Mouse (Mus musculus) left cerebral cortex, adult 8-10 months (tissue): ENCODE measurements around the gene Nrf1. TPM values are rescaled to one million over a fixed set of nuclear protein-coding genes. Genes with fewer than 3 reads are reported as not detected.

Source experiments
- DNase-seq, 2 experiments: peaks; one replicate each; pipeline ENCODE4 v3.0.0; 2022; ENCODE audit warnings: low spot score in 2 of 2
- total RNA-seq, 4 experiments: library from RNA; stranded (reverse); gene quantifications; 2 replicates each; pipeline ENCODE4 v1.2.4; 2022

Gene Nrf1
- 10 to 100 TPM; 20.4 to 25.0 (median 22.4) TPM for total RNA-seq

GRCm38 (mm10) chr6:30047271-30048162 lies at the start of gene Nrf1:
Gene Nrf1, plus strand, starts transcription at chr6:30047988.
- peak; percentile 77 to 89 for DNase-seq

DNA sequence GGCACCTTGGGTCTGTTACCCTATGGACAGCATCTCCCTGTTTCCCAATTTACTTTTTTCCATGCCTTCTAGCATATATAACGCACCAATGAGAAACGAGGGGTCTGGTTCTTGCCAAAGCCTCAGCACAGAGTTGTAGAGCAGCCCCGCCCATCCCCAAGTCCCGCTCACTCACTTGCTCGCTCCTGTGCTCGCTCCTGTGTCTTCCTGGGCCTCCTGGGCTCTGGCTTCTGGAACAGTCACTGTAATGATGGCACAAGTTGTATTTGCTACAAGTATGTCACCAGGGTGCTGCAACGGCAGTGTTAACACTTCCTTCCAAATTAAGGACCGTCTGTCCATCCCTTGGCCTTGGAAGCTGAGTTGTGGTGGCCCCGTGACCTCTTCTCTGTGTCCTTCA lies 49.6 kb upstream of the Nrf1 start:
- no peak for DNase-seq

DNA sequence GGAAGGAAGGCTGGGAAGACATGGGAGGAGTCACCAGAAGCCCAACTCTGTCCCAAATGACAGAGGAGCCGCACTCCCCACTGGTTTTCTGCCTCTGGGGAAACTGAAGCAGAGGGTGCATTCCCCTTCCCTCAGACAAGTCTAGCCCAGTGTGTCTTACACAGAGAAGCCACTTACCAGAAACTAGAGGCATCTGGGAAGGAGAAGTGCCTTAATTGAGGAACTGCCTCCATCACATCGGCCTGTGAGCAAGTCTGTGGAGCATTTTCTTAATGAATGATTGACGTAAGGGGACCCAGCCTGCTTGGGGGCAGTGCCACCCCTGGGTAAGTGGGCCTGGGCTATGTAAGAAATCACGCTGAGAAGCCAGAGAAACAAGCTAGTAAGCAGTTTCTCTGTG lies 49.0 kb upstream of the Nrf1 start:
- DNase-seq, result no peak

GRCm38 (mm10) chr6:30002628-30003027 lies 45.2 kb upstream of the Nrf1 start:
- peak in 1 of 2 experiments; percentile 21 for DNase-seq

- DNase-seq, result no peak
Measured at GRCm38 (mm10) chr6:30005851-30006250, 41.9 kb upstream of the Nrf1 start.

DNA sequence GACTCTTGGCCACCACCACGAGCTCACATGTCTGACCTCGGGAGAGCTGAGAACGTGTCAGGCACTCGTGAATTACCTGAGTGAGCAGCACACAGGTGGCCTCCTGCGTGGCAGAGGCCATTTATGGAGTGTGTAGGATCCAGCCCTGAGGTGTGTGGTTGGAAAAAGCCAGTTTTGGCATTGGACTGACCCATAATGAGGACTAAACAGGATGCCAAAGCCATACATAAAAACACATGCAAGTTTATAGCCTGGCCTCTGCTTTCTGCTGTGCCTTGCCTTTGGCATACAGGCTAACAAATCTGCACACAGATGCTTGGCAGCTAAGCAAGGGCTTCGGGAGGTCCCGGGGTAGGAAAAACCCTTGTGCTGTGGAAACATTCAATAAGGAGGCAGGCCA lies 38.6 kb upstream of the Nrf1 start:
- DNase-seq, result no peak

GRCm38 (mm10) chr6:30013520-30013919 lies 34.3 kb upstream of the Nrf1 start:
- no peak for DNase-seq

- no peak for DNase-seq
Measured at GRCm38 (mm10) chr6:30014187-30014864, 33.5 kb upstream of the Nrf1 start.

DNA sequence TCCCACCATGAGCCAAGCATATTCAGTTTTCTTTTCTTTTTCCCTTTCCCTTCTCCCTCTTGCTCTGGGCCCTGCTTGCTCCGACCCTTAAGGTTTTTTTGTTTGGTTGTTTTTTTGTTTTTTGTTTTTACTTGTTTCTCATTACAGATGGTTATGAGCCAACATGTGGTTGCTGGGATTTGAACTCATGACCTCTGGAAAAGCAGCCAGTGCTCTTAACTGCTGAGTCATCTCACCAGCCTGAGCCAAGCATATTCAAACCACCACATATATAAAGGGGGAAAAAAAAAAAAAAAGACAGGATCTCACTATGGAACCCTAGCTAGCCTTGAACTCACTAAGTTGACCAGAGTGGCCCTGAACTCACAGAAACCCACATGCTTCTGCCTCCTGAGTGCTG lies 26.5 kb upstream of the Nrf1 start:
- no peak for DNase-seq

DNA sequence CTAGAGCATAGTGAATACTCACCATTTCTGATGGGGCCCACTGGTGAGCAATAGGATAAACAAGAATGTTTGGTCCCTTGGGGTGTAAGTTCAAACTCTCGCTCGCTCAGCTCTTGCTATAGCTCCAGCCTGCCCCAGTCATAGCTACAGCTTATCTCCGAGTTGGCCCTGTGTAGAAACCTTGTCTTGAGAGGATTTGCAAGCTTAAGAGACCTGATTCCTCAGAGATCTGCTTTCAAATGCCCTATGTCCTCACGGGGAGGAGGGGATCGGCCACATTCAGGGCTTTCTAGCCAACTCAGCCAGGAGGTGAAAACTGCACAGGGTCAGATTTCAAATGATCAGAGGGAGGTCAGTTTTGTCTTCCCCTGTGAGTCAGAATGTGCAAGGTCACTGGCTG lies 26.1 kb upstream of the Nrf1 start:
- no peak for DNase-seq

GRCm38 (mm10) chr6:30026799-30027198 lies 21.0 kb upstream of the Nrf1 start:
- DNase-seq, result no peak

- peak in 1 of 2 experiments; percentile 8 for DNase-seq
Measured at GRCm38 (mm10) chr6:30028358-30028757, 19.4 kb upstream of the Nrf1 start.

DNA sequence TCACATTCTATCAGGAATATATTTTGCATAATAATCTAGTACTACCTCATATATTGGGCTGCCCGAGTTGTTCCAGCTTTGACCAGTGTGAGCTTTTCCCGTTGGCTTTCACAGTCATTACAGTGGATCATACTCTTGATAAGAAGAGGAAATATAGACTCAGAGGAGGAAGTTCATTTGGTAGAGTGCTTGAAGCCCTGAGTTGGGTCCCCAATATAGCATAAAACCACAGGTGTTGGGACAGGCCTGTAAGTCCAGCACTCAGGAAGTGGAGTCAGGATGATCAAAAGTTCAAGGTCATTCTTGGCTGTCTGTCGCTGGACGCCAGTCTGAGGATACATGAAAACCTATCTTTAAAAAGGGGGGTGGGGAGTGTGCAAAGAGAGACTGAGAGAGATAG lies 12.7 kb upstream of the Nrf1 start:
- DNase-seq, result no peak

GRCm38 (mm10) chr6:30041498-30041897 lies 6.3 kb upstream of the Nrf1 start:
- DNase-seq, result no peak

- no peak for DNase-seq
Measured at GRCm38 (mm10) chr6:30042483-30042882, 5.3 kb upstream of the Nrf1 start.

DNA sequence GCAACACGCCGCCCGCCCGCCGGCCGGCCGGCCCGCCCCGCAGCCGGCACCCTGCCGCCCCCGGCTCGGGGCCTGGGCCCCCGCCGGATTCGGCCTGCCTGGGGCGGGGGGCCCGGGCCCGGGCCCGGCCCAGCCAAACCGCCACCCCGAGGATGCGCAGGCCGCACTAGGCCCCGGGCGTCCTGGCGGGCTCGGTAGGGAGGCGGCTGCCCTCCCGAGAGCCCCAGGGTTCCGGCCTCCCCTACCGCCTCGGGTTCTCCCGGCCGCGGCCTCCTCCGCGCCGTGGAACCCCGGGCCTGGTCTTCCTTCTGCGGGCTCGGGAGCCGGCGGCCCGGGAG lies 344 bp downstream of the Nrf1 start:
- DNase-seq, result no peak

DNA sequence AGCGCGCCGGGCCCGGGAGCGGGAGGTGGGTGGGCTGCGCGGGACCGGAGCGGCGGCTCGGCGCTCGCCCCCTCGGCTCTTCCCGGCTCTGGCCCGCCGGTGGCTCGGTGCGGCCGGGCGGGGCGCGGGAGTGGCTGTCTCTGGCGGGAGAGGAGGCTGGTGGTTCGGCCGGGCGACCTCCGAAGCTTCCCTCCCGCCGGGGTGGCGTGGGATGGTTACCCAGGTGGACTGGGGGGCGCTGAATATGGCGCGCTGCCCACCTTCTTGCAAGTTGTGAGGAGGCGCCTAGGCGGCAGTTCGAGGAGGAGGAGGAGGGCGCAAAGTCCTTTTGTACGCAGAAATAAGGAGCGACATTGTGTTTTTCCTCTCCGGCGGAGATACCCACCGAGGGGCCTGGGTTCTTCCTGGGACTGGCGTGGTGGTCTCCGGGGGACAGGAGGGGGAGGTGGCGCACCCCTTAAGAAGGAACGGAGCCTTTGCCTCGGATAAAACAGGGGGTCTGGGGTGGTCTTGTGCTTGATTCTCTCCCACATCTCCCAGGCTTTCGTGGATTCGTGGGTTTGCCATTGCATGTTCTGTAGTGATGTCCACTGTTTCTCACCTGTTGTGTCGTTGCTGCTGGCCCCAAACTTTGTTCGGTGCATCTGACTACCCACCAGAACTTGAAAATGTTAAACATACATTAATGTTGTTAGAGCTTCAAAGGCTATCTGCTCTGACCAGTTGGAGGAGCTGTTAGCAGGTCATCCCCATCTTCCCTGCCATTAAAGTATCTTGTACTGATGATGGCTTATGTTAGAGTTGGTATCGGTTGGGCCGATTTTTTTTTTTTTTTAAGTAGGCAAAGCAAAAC lies 939 bp downstream of the Nrf1 start:
- DNase-seq, result peak; percentile 33 to 63

DNA sequence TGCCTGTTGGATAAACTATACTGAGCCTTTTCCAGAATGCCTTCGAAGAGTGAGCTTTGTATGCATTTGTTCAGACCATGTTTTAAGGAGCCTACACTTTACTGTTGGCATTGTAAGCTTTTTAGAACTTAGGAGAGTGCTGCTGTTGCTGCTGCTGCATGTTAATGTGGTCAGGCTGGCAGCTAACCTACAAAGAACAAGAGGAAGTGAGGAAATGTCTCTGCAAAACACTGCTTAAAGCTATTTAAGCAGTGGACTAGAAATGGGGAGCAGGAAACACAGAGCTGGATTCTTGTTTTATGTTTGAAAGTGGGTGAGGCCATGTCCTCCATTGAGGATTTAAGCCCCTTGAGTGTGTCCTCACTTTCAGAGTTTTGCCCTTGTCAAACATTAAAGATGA lies 5.3 kb downstream of the Nrf1 start:
- no peak for DNase-seq

- no peak for DNase-seq
Measured at GRCm38 (mm10) chr6:30062544-30062943, 14.8 kb downstream of the Nrf1 start.

- DNase-seq, result no peak
Measured at GRCm38 (mm10) chr6:30065369-30065768, 17.6 kb downstream of the Nrf1 start.

- no peak for DNase-seq
Measured at GRCm38 (mm10) chr6:30066746-30067145, 19.0 kb downstream of the Nrf1 start.

GRCm38 (mm10) chr6:30072476-30072875 lies 24.7 kb downstream of the Nrf1 start:
- DNase-seq, result no peak
